Mouse (Mus musculus) E14TG2a.4 (cell line): ENCODE measurements at regions not wholly inside any gene's neighbourhood (a gene's known extent, or its start where the extent isn't known, plus 50 kb on each side); places are given as distances from the start of the nearest gene placed in this dataset.

Experiments
- CTCF ChIP-seq: conservative IDR thresholded peaks from 2 replicates; pipeline ENCODE4 v1.5.1; 2014; ENCODE audit warnings: low read length
- NANOG ChIP-seq: IDR thresholded peaks from 2 replicates; pipeline ENCODE4 v1.6.1; 2014; ENCODE audit warnings: borderline replicate concordance, low read length, mixed read lengths
- POU5F1 ChIP-seq: IDR thresholded peaks from 2 replicates; pipeline ENCODE4 v1.6.1; 2014; ENCODE audit warnings: low read length, borderline replicate concordance

DNA sequence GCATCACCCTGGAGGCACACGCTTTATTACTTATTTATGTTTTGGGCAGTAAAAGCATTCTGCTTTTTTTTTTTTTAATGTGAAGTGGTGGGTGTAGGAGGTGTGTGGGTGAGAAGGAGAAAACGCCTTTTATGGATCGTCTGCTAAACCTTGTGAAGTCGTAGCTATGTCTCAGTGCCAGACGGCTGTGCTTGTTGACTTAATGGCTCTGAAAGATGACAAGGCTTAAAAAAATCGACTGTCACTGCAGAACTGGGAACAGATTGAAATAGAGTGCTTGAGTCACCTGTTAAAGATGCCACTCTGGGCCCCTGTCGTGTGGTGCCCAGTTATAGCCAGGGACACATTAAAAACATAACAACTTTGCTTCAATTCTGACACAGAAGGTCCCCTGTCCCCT lies 109.5 kb upstream of the Hs3st2 start:
- TF ChIP-seq CTCF, result no peak
- no peak for TF ChIP-seq POU5F1
- TF ChIP-seq NANOG, result no peak
